Mouse (Mus musculus) liver, embryonic 14.5 days (tissue): ENCODE data around the gene Sinhcaf.

ENCODE experiments used
- CTCF ChIP-seq: IDR thresholded peaks from 2 replicates; pipeline ENCODE4 v1.5.1; 2016; ENCODE audit warnings: antibody characterized with exemption, low read depth, control low read depth
- EP300 ChIP-seq: IDR thresholded peaks from 2 replicates; pipeline ENCODE4 v1.6.1; 2016; ENCODE audit warnings: antibody characterized with exemption, low read depth

DNA sequence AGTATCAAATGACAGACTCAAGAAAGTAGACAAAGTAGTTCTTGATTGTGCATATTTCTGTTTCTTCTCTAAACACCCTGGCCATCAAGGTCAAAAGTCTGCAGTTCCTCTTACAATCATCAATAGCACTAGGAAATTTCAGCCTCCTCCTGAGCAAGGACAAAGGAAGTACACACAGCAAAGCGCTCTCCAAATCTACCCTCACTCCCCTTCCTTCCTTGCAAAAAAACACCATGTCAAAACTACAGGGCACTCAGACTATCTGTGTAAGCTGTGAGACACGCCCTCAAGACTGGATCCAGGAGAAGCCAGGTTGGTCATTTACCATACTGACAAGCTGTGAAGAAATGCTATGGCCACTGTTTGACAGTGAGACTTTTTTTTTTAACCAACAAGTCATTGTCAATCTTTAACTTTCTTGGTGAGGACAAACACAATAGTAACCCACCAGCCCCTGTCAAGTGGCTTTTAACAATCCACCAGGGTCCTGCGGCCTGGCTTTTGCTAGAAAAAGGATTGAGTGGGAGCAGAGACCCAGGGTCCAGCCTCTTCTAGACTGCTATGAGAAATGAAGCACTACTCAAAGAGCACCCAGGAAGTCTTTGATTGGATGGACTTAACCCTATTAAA, 11.2 kb downstream of the Sinhcaf start:
- TF ChIP-seq CTCF (no peak), EP300 (no peak)
